Mouse (Mus musculus) olfactory bulb, adult 2 months (tissue): ENCODE measurements around the gene Cpe. TPM values are rescaled to one million over a fixed set of nuclear protein-coding genes. Genes with fewer than 3 reads are reported as not detected.
A peak's percentile ranks its signal among the peaks of the same experiment; 100 is the strongest.

Experiments used
- H3K27ac ChIP-seq: fragments of 200-500 bp; 2 replicates; pipeline ENCODE4 v1.5.1; 2012; ENCODE audit warnings: low read depth, low read length; ENCODE audit not compliant: insufficient read depth
- H3K4me1 ChIP-seq: fragments of 200-500 bp; 2 replicates; pipeline ENCODE4 v1.6.1; 2012; ENCODE audit warnings: low read length; ENCODE audit not compliant: control insufficient read depth, insufficient read depth
- H3K4me3 ChIP-seq: fragments of 200-500 bp; 2 replicates; pipeline ENCODE4 v1.5.1; 2012; ENCODE audit warnings: mild to moderate bottlenecking, low read depth, low read length, moderate library complexity; ENCODE audit not compliant: insufficient read depth
- CTCF ChIP-seq: fragments of 200-500 bp; IDR thresholded peaks from 2 replicates; pipeline ENCODE4 v1.5.1; 2012; ENCODE audit warnings: low read depth, mild to moderate bottlenecking, low read length, moderate library complexity; ENCODE audit not compliant: insufficient read depth
- POLR2A ChIP-seq: fragments of 200-500 bp; IDR thresholded peaks from 2 replicates; pipeline ENCODE4 v1.6.1; 2012; ENCODE audit warnings: mild to moderate bottlenecking, low read depth, low read length, moderate library complexity; ENCODE audit not compliant: insufficient read depth
- WGBS: fragments of 180-500 bp; shearing (Covaris S2); methylation state at CpG from one replicate; pipeline ENCODE4 v1.1.7; 2018; 5-methylcytosine and 5-hydroxymethylcytosine counted together
- polyA plus RNA-seq: library from polyadenylated mRNA; stranded (reverse); fragments of >200 nt; gene quantifications from 2 replicates; pipeline ENCODE4 v1.2.4, GENCODE M21; 2012; ENCODE audit warnings: low replicate concordance; ENCODE audit not compliant: missing spikeins, insufficient read depth, insufficient read length

The Cpe gene
- polyA plus RNA-seq: 578 and 655 TPM in 2 replicates

GRCm38 (mm10) chr8:64692651-64693201 lies at the start of gene Cpe:
TSS of gene Cpe (minus strand) at chr8:64693054.
- peak within 1 kb of the TSS; percentile 98 for H3K27ac ChIP-seq
- H3K4me1 ChIP-seq: peaks cover 3% of the 10 kb centered on the region; the same call in 1 of the 2 replicates
- H3K4me3 ChIP-seq: peak within 1 kb of the TSS; percentile 97
- under 1% methylated on average over 54 of the region's 54 CpGs for WGBS
- TF ChIP-seq CTCF (peak; percentile 79), POLR2A (peak; percentile 84)

GRCm38 (mm10) chr8:64740547-64741211 lies 47.8 kb upstream of the Cpe start:
- Histone ChIP-seq H3K4me3 (no peak overlapping the region), H3K27ac (no peak overlapping the region), H3K4me1 (no peaks in the 10 kb centered on the region)
- TF ChIP-seq POLR2A (no peak), CTCF (no peak)
- 92% methylated on average over 13 of the region's 13 CpGs for WGBS

- Histone ChIP-seq H3K27ac (no peak overlapping the region), H3K4me1 (no peaks in the 10 kb centered on the region), H3K4me3 (no peak overlapping the region)
- 30% methylated on average over 1 of the region's 1 CpGs for WGBS
- no peak for TF ChIP-seq CTCF
- no peak for TF ChIP-seq POLR2A
Measured at GRCm38 (mm10) chr8:64738916-64739315, 46.1 kb upstream of the Cpe start.

GRCm38 (mm10) chr8:64736767-64737323 lies 44.0 kb upstream of the Cpe start:
- Histone ChIP-seq H3K27ac (no peak overlapping the region), H3K4me3 (no peak overlapping the region), H3K4me1 (no peaks in the 10 kb centered on the region)
- 89% methylated on average over 3 of the region's 3 CpGs for WGBS
- TF ChIP-seq CTCF: no peak
- TF ChIP-seq POLR2A: no peak

GRCm38 (mm10) chr8:64735161-64735560 lies 42.3 kb upstream of the Cpe start:
- H3K27ac ChIP-seq: no peak overlapping the region
- TF ChIP-seq POLR2A (no peak), CTCF (no peak)
- 91% methylated on average over 8 of the region's 8 CpGs for WGBS
- H3K4me3 ChIP-seq: no peak overlapping the region
- H3K4me1 ChIP-seq: no peaks in the 10 kb centered on the region

GRCm38 (mm10) chr8:64733271-64733943 lies 40.6 kb upstream of the Cpe start, which contains the start of gene Msmo1:
TSS of gene Msmo1 (minus strand) at chr8:64733792.
- Histone ChIP-seq H3K4me3 (peak within 1 kb of the TSS; percentile 66), H3K27ac (peak within 1 kb of the TSS; percentile 41; the same call in 1 of the 2 replicates), H3K4me1 (no peaks in the 10 kb centered on the region)
- under 1% methylated on average over 60 of the region's 60 CpGs for WGBS
- peak; percentile 80 for TF ChIP-seq POLR2A
- no peak for TF ChIP-seq CTCF

- no peaks in the 10 kb centered on the region for H3K4me1 ChIP-seq
- peak overlapping the region; percentile 66 for H3K4me3 ChIP-seq
- WGBS: 2% methylated on average over 9 of the region's 9 CpGs
- H3K27ac ChIP-seq: no peak overlapping the region
- TF ChIP-seq CTCF: no peak
- TF ChIP-seq POLR2A: no peak
Measured at GRCm38 (mm10) chr8:64732596-64732995, 39.7 kb upstream of the Cpe start.

- TF ChIP-seq CTCF: no peak
- no peak for TF ChIP-seq POLR2A
- WGBS: 79% methylated on average over 7 of the region's 7 CpGs
Measured at GRCm38 (mm10) chr8:64728156-64728555, 35.3 kb upstream of the Cpe start.

GRCm38 (mm10) chr8:64726190-64726695 lies 33.4 kb upstream of the Cpe start:
- TF ChIP-seq POLR2A: no peak
- TF ChIP-seq CTCF: no peak
- H3K4me3 ChIP-seq: no peak overlapping the region
- 44% methylated on average over 4 of the region's 4 CpGs for WGBS
- H3K27ac ChIP-seq: peak overlapping the region; percentile 72
- H3K4me1 ChIP-seq: peaks cover 4% of the 10 kb centered on the region

More at GRCm38 (mm10) chr8:64728156-64728555, 35.3 kb upstream of the Cpe start:
- Histone ChIP-seq H3K27ac (no peak overlapping the region), H3K4me3 (no peak overlapping the region), H3K4me1 (peaks cover 4% of the 10 kb centered on the region)
